Comparison of ENCODE assay signal across 34 mouse cellular contexts in genomic region chr14:78347715-78348114, GRCm38 (mm10). TPM values are rescaled to one million over a fixed set of nuclear protein-coding genes. Genes with fewer than 3 reads are reported as not detected.
"Had no signal": no experiment of that assay in that cellular context is flagged by ENCODE, and none has a peak within 500 bp of the region (broad histone marks: within the 10 kb centered on the region; RNA-seq: fewer than 3 reads in every experiment).

No protein-coding gene starts in this region.

- H3K9me3 ChIP-seq: heart, embryonic 13.5 days; heart, embryonic 15.5 days; hindbrain, embryonic 13.5 days; hindbrain, embryonic 15.5 days; kidney, embryonic 15.5 days; limb, embryonic 10.5 days; limb, embryonic 12.5 days; liver, embryonic 13.5 days had no signal

- H3K4me1 ChIP-seq: heart, embryonic 13.5 days; heart, embryonic 15.5 days; hindbrain, embryonic 13.5 days; hindbrain, embryonic 15.5 days; kidney, embryonic 15.5 days; limb, embryonic 10.5 days; limb, embryonic 12.5 days; liver, embryonic 13.5 days had no signal

- DNase-seq: gastrocnemius, postnatal 14 days; gastrocnemius, postnatal 36 days; heart, adult 11 months; heart, adult 2 months; heart, postnatal 14 days; heart, postnatal 36 days; kidney, adult 11 months; kidney, adult 2 months; kidney, adult 9 months; kidney, postnatal 14 days; kidney, postnatal 36 days; layer of hippocampus, adult 9-11 months; layer of hippocampus, postnatal 36 days; liver; liver, embryonic 13.5 days had no signal

- H3K27me3 ChIP-seq: heart, embryonic 13.5 days; heart, embryonic 15.5 days; hindbrain, embryonic 13.5 days; hindbrain, embryonic 15.5 days; kidney, embryonic 15.5 days; limb, embryonic 12.5 days; liver, embryonic 13.5 days had no signal

- H3K36me3 ChIP-seq: heart, embryonic 13.5 days; heart, embryonic 15.5 days; hindbrain, embryonic 13.5 days; hindbrain, embryonic 15.5 days; kidney, embryonic 15.5 days; limb, embryonic 10.5 days; limb, embryonic 12.5 days; liver, embryonic 13.5 days had no signal

- H3K4me3 ChIP-seq: heart, adult 2 months; heart, embryonic 13.5 days; heart, embryonic 15.5 days; hindbrain, embryonic 13.5 days; hindbrain, embryonic 15.5 days; kidney, embryonic 15.5 days; limb, embryonic 10.5 days; limb, embryonic 12.5 days; liver, embryonic 13.5 days had no signal

- H3K4me2 ChIP-seq: heart, embryonic 11.5 days; heart, embryonic 13.5 days; heart, embryonic 15.5 days; hindbrain, embryonic 13.5 days; hindbrain, embryonic 15.5 days; kidney, embryonic 15.5 days; limb, embryonic 12.5 days; liver, embryonic 11.5 days; liver, embryonic 13.5 days had no signal

- H3K27ac ChIP-seq: heart, adult 2 months; heart, embryonic 13.5 days; heart, embryonic 15.5 days; hindbrain, embryonic 13.5 days; hindbrain, embryonic 15.5 days; hindbrain, postnatal 0 days; kidney, embryonic 15.5 days; kidney, postnatal 0 days; limb, embryonic 10.5 days; limb, embryonic 12.5 days; liver, embryonic 13.5 days had no signal

- ATAC-seq: hindbrain, postnatal 0 days; intestine, embryonic 16.5 days had no signal

- H3K9ac ChIP-seq: heart, embryonic 13.5 days; heart, embryonic 15.5 days; hindbrain, embryonic 13.5 days; hindbrain, embryonic 15.5 days; kidney, embryonic 15.5 days; limb, embryonic 12.5 days; liver, embryonic 13.5 days had no signal

RNA-seq across cellular contexts. Expression of gene Tnfsf11, which starts 39.9 kb away (rescaled TPM):
- total RNA-seq: gastrocnemius, adult 18-20 months; gastrocnemius, adult 8-10 months; gastrocnemius, postnatal 14 days; gastrocnemius, postnatal 36 days; heart, postnatal 36 days; hindbrain, postnatal 0 days; layer of hippocampus, adult 18-20 months; layer of hippocampus, postnatal 36 days; left cerebral cortex, adult 18-20 months; left cerebral cortex, postnatal 36 days had no signal
- polyA plus RNA-seq: gonadal fat pad, adult 2 months; heart, adult 2 months; hindbrain, embryonic 13.5 days; hindbrain, postnatal 0 days; intestine, embryonic 14.5 days; limb, embryonic 12.5 days had no signal
